Mouse (Mus musculus): ENCODE data around the gene Garnl3. TPM values are rescaled to one million over a fixed set of nuclear protein-coding genes. Genes with fewer than 3 reads are reported as not detected.

Garnl3 gene
- total RNA-seq, 1 experiment = 8.5 TPM

DNA sequence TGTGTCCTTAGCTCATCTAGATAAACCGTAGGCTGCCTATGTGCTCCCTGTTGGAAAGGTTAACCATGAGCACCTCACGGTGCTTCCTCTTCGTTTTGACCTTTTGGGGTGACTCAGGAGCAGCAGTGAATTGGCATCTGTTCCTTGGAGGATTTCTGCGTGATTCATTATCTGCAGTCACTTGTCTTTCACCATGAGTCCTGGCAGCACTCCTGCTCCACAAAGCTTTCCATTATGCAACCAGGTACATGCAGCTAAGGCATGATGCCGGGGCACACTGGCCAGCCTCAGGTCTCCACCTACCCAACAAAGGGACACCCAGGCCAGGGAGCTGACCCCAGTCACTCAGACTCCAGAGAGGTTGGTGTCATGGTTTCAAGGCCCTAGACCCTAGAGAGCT, 72.5 kb downstream of the Garnl3 start:
- no peaks in the 10 kb centered on the region for H3K36me3 ChIP-seq (ENCODE audit: control insufficient read depth, insufficient read depth, low read length, poor library complexity, severe bottlenecking)
- no peaks in the 10 kb centered on the region for H3K4me1 ChIP-seq (ENCODE audit: control insufficient read depth in 2 of 2, insufficient read depth in 2 of 2, low read length in 2 of 2, poor library complexity in 1 of 2)
- H3K9ac ChIP-seq (ENCODE audit: insufficient read depth, low read depth, low read length, poor library complexity, severe bottlenecking) = no peak overlapping the region
- no peaks in the 10 kb centered on the region for H3K9me3 ChIP-seq (ENCODE audit: control insufficient read depth, insufficient read depth, low read depth, low read length)
- in situ Hi-C loops (cut with MboI; ENCODE audit: low sequenced_read_pairs in 2 of 2, unreplicated experiment in 2 of 2) = no loop called here
- no peak overlapping the region for H3K27ac ChIP-seq (ENCODE audit: insufficient read depth, low read depth, low read length, poor library complexity, severe bottlenecking)
- TF ChIP-seq MAFK (IDR thresholded peaks at IDR 0.05; ENCODE audit: insufficient read depth, low read depth, low read length) = no peak
- no peak for TF ChIP-seq CHD2 (IDR thresholded peaks at IDR 0.05; ENCODE audit: low read depth, low read length)
- no peak for TF ChIP-seq ZC3H11A (IDR thresholded peaks at IDR 0.05; ENCODE audit: borderline replicate concordance, low read depth, low read length)
- TF ChIP-seq HCFC1 (IDR thresholded peaks at IDR 0.05; ENCODE audit: borderline replicate concordance, insufficient read depth, low read length) = no peak
- TF ChIP-seq ZNF384 (IDR thresholded peaks at IDR 0.05; ENCODE audit: low read depth, low read length) = no peak
- no peak for DNase-seq (ENCODE audit: low read depth, low spot score)
- H3K4me3 ChIP-seq (ENCODE audit: insufficient read depth in 1 of 2, low read depth in 1 of 2, low read length in 2 of 2, poor library complexity in 1 of 2, severe bottlenecking in 1 of 2) = no peak overlapping the region

DNA sequence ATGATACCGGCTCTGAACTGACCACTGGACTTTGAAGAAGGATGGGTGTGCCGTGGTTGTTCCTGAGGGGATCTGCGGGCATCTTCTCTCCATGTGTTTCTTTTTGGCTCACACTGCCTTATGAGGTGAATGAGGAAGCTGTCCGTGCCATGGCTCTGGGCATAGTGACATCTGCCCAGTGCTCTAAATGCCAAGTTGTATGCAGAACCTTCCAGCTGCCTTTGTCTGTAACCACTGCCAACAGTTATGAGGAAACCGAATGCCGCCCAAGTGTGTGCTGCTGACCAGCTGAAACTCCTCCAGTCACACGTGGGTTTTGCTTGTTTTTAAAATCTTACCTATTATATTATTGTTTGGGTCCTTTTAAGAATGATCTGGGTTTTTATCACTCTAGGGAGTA, 73.9 kb downstream of the Garnl3 start:
- Histone ChIP-seq H3K4me3 (ENCODE audit: insufficient read depth in 1 of 2, low read depth in 1 of 2, low read length in 2 of 2, poor library complexity in 1 of 2, severe bottlenecking in 1 of 2) (no peak overlapping the region), H3K36me3 (ENCODE audit: control insufficient read depth, insufficient read depth, low read length, poor library complexity, severe bottlenecking) (no peaks in the 10 kb centered on the region), H3K9me3 (ENCODE audit: control insufficient read depth, insufficient read depth, low read depth, low read length) (no peaks in the 10 kb centered on the region), H3K9ac (ENCODE audit: insufficient read depth, low read depth, low read length, poor library complexity, severe bottlenecking) (no peak overlapping the region), H3K27ac (ENCODE audit: insufficient read depth, low read depth, low read length, poor library complexity, severe bottlenecking) (no peak overlapping the region), H3K4me1 (ENCODE audit: control insufficient read depth in 2 of 2, insufficient read depth in 2 of 2, low read length in 2 of 2, poor library complexity in 1 of 2) (no peaks in the 10 kb centered on the region)
- DNase-seq (ENCODE audit: low read depth, low spot score) = no peak
- in situ Hi-C loops (cut with MboI; ENCODE audit: low sequenced_read_pairs in 2 of 2, unreplicated experiment in 2 of 2) = no loop called here
- no peak for TF ChIP-seq MAFK (IDR thresholded peaks at IDR 0.05; ENCODE audit: insufficient read depth, low read depth, low read length)
- TF ChIP-seq ZC3H11A (IDR thresholded peaks at IDR 0.05; ENCODE audit: borderline replicate concordance, low read depth, low read length) = no peak
- TF ChIP-seq ZNF384 (IDR thresholded peaks at IDR 0.05; ENCODE audit: low read depth, low read length) = no peak
- no peak for TF ChIP-seq HCFC1 (IDR thresholded peaks at IDR 0.05; ENCODE audit: borderline replicate concordance, insufficient read depth, low read length)
- TF ChIP-seq CHD2 (IDR thresholded peaks at IDR 0.05; ENCODE audit: low read depth, low read length) = no peak

DNA sequence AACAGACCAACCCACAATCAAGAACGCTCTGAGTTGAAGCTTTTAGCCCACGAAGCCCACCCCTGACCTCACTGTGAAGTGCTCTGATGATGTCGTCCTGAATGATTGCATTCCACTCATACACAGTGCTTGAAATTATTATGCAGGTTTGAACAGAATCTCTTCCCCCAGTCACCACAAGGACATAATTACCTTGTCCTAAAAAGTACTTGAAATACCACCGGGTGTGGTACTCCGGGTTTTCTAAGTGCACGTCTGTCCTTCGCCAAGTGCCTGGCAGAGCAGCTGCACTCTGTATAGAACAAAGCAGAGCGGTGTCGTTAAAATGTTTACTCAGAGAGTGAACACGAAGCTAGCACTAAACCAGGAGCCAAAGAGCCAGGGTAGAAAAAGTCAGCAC, 77.5 kb downstream of the Garnl3 start:
- no peak overlapping the region for H3K27ac ChIP-seq (ENCODE audit: insufficient read depth, low read depth, low read length, poor library complexity, severe bottlenecking)
- TF ChIP-seq ZNF384 (IDR thresholded peaks at IDR 0.05; ENCODE audit: low read depth, low read length) (no peak), CHD2 (IDR thresholded peaks at IDR 0.05; ENCODE audit: low read depth, low read length) (no peak), MAFK (IDR thresholded peaks at IDR 0.05; ENCODE audit: insufficient read depth, low read depth, low read length) (no peak)
- no peaks in the 10 kb centered on the region for H3K4me1 ChIP-seq (ENCODE audit: control insufficient read depth in 2 of 2, insufficient read depth in 2 of 2, low read length in 2 of 2, poor library complexity in 1 of 2)
- no peaks in the 10 kb centered on the region for H3K36me3 ChIP-seq (ENCODE audit: control insufficient read depth, insufficient read depth, low read length, poor library complexity, severe bottlenecking)
- no peaks in the 10 kb centered on the region for H3K9me3 ChIP-seq (ENCODE audit: control insufficient read depth, insufficient read depth, low read depth, low read length)
- no peak for DNase-seq (ENCODE audit: low read depth, low spot score)
- no peak overlapping the region for H3K9ac ChIP-seq (ENCODE audit: insufficient read depth, low read depth, low read length, poor library complexity, severe bottlenecking)
- in situ Hi-C loops (cut with MboI; ENCODE audit: low sequenced_read_pairs in 2 of 2, unreplicated experiment in 2 of 2) = no loop called here
- H3K4me3 ChIP-seq (ENCODE audit: insufficient read depth in 1 of 2, low read depth in 1 of 2, low read length in 2 of 2, poor library complexity in 1 of 2, severe bottlenecking in 1 of 2) = no peak overlapping the region

DNA sequence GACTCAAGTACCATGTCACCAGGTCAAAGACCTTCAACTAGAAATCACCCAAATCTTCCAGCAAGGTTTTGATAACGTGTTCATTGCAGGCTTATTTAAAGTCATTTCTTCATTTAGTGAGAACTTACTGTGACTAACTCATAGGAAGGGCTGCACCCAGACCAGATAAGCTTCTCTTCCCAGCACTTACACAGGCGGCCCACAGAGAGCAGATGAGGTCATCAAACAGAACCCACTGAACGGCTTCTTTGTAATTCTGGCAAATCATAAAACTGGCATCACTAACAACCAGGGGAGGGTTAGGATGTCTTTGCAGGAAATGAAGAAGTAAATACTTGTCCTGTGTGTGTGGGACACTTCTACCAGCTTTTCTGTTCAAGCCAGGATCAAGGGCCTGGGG, 84.1 kb downstream of the Garnl3 start:
- Histone ChIP-seq H3K4me1 (ENCODE audit: control insufficient read depth in 2 of 2, insufficient read depth in 2 of 2, low read length in 2 of 2, poor library complexity in 1 of 2) (no peaks in the 10 kb centered on the region), H3K36me3 (ENCODE audit: control insufficient read depth, insufficient read depth, low read length, poor library complexity, severe bottlenecking) (no peaks in the 10 kb centered on the region), H3K9ac (ENCODE audit: insufficient read depth, low read depth, low read length, poor library complexity, severe bottlenecking) (no peak overlapping the region), H3K9me3 (ENCODE audit: control insufficient read depth, insufficient read depth, low read depth, low read length) (no peaks in the 10 kb centered on the region), H3K4me3 (ENCODE audit: insufficient read depth in 1 of 2, low read depth in 1 of 2, low read length in 2 of 2, poor library complexity in 1 of 2, severe bottlenecking in 1 of 2) (no peak overlapping the region), H3K27ac (ENCODE audit: insufficient read depth, low read depth, low read length, poor library complexity, severe bottlenecking) (no peak overlapping the region)
- TF ChIP-seq ZNF384 (IDR thresholded peaks at IDR 0.05; ENCODE audit: low read depth, low read length) (no peak), HCFC1 (IDR thresholded peaks at IDR 0.05; ENCODE audit: borderline replicate concordance, insufficient read depth, low read length) (no peak), MAFK (IDR thresholded peaks at IDR 0.05; ENCODE audit: insufficient read depth, low read depth, low read length) (no peak), CHD2 (IDR thresholded peaks at IDR 0.05; ENCODE audit: low read depth, low read length) (no peak), ZC3H11A (IDR thresholded peaks at IDR 0.05; ENCODE audit: borderline replicate concordance, low read depth, low read length) (no peak)
- DNase-seq (ENCODE audit: low read depth, low spot score) = no peak
- in situ Hi-C loops (cut with MboI; ENCODE audit: low sequenced_read_pairs in 2 of 2, unreplicated experiment in 2 of 2) = no loop called here

DNA sequence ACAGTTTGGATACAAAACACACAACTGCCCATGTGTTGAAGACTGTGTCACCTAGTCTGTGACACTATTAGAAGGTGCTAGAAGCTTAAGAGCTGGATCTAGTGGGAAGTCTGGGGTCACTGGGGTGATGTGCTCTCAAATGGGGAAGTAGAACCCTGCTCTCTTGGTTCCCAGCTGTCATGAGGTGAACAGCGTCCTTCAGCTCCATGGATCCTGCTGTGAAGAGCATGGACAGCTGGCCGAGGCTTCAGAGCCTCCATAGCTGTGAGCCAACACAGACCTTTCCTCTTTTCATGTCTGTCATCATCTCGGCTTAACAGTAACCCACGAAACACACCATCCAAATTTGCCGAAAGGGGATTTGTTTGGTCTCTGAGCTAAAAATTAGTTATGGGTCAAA, 84.5 kb downstream of the Garnl3 start:
- Histone ChIP-seq H3K36me3 (ENCODE audit: control insufficient read depth, insufficient read depth, low read length, poor library complexity, severe bottlenecking) (no peaks in the 10 kb centered on the region), H3K4me3 (ENCODE audit: insufficient read depth in 1 of 2, low read depth in 1 of 2, low read length in 2 of 2, poor library complexity in 1 of 2, severe bottlenecking in 1 of 2) (no peak overlapping the region), H3K27ac (ENCODE audit: insufficient read depth, low read depth, low read length, poor library complexity, severe bottlenecking) (no peak overlapping the region), H3K9me3 (ENCODE audit: control insufficient read depth, insufficient read depth, low read depth, low read length) (no peaks in the 10 kb centered on the region), H3K9ac (ENCODE audit: insufficient read depth, low read depth, low read length, poor library complexity, severe bottlenecking) (no peak overlapping the region), H3K4me1 (ENCODE audit: control insufficient read depth in 2 of 2, insufficient read depth in 2 of 2, low read length in 2 of 2, poor library complexity in 1 of 2) (no peaks in the 10 kb centered on the region)
- no peak for DNase-seq (ENCODE audit: low read depth, low spot score)
- no peak for TF ChIP-seq ZC3H11A (IDR thresholded peaks at IDR 0.05; ENCODE audit: borderline replicate concordance, low read depth, low read length)
- no peak for TF ChIP-seq MAFK (IDR thresholded peaks at IDR 0.05; ENCODE audit: insufficient read depth, low read depth, low read length)
- in situ Hi-C loops (cut with MboI; ENCODE audit: low sequenced_read_pairs in 2 of 2, unreplicated experiment in 2 of 2) = no loop called here

All from ES-E14 (cell line).